Mouse (Mus musculus) CH12.LX (cell line): ENCODE results near the gene Ube2h. TPM values are rescaled to one million over a fixed set of nuclear protein-coding genes. Genes with fewer than 3 reads are reported as not detected.
A peak's percentile ranks its signal among the peaks of the same experiment; 100 is the strongest.
"Not testable (repeated sequence)": the region's sequence is repeated elsewhere in the genome, so short reads cannot be mapped to it uniquely, and the experiment has no call there.

ENCODE experiments used
- DNase-seq: peaks from one replicate; pipeline ENCODE4 v3.0.0-alpha.2; 2013; ENCODE audit errors: extremely low read depth
- H3K27ac ChIP-seq: 2 replicates; pipeline ENCODE4 v1.5.1; 2012; ENCODE audit warnings: low read depth, mild to moderate bottlenecking, control low read depth, moderate library complexity; ENCODE audit not compliant: insufficient read depth
- H3K27me3 ChIP-seq: replicated peaks from 2 replicates; pipeline ENCODE3; 2012; ENCODE audit warnings: inconsistent platforms
- H3K36me3 ChIP-seq, 2 experiments: replicated peaks in 1 of 2; 2 replicates each; pipeline versions ENCODE3 to v1.6.1; 2012; ENCODE audit warnings: inconsistent platforms in 1 of 2, low read length in 1 of 2, mild to moderate bottlenecking in 1 of 2, mixed read lengths in 1 of 2, moderate library complexity in 1 of 2; ENCODE audit not compliant: control insufficient read depth in 1 of 2, insufficient read depth in 1 of 2
- H3K4me1 ChIP-seq, 2 experiments: 2 replicates each; pipeline ENCODE4 v1.6.1; 2012; ENCODE audit warnings: inconsistent platforms in 1 of 2, moderate library complexity in 1 of 2; ENCODE audit not compliant: insufficient read depth in 2 of 2, control insufficient read depth in 1 of 2
- H3K4me2 ChIP-seq: 2 replicates; pipeline ENCODE4 v1.6.1; 2012; ENCODE audit warnings: low read depth, mild to moderate bottlenecking, control low read depth; ENCODE audit not compliant: poor library complexity, insufficient read depth, severe bottlenecking
- H3K4me3 ChIP-seq, 3 experiments: fragments of 150-350 bp in 1 of 3; sonication (generic) in 1 of 3; replicated peaks in 1 of 3; 2 replicates each; pipeline versions ENCODE3 to v1.5.1; 2011 to 2012; ENCODE audit warnings: low read depth in 2 of 3, low read length in 2 of 3, mild to moderate bottlenecking in 2 of 3, moderate library complexity in 2 of 3, control low read depth in 1 of 3, improper control_type of control experiment in 1 of 3, inconsistent platforms in 1 of 3, mixed read lengths in 1 of 3; ENCODE audit not compliant: poor library complexity in 1 of 3
- H3K79me2 ChIP-seq: replicated peaks from 2 replicates; pipeline ENCODE4 v1.6.1; 2012; ENCODE audit warnings: mild to moderate bottlenecking, moderate library complexity; ENCODE audit not compliant: control insufficient read depth, poor library complexity, insufficient read depth, severe bottlenecking; ENCODE audit errors: extremely low read depth
- H3K9ac ChIP-seq: 2 replicates; pipeline ENCODE4 v1.6.1; 2012; ENCODE audit warnings: low read depth, mild to moderate bottlenecking, control low read depth, moderate library complexity; ENCODE audit not compliant: insufficient read depth
- H3K9me3 ChIP-seq: replicated peaks from 2 replicates; pipeline ENCODE3; 2012; ENCODE audit warnings: low read length, inconsistent platforms, mixed read lengths
- BHLHE40 ChIP-seq: IDR thresholded peaks from 2 replicates; pipeline ENCODE4 v1.6.1; 2011; ENCODE audit warnings: mild to moderate bottlenecking, low read depth, low read length, improper control_type of control experiment
- CHD2 ChIP-seq: IDR thresholded peaks from 2 replicates; pipeline ENCODE4 v1.6.1; 2011; ENCODE audit warnings: low read length, improper control_type of control experiment
- CTCF ChIP-seq, 2 experiments: IDR thresholded peaks in 1 of 2; conservative IDR thresholded peaks in 1 of 2; 2 replicates each; pipeline ENCODE4 v1.5.1; 2011 to 2012; ENCODE audit warnings: low read depth in 2 of 2, low read length in 2 of 2, improper control_type of control experiment in 1 of 2, inconsistent platforms in 1 of 2, mild to moderate bottlenecking in 1 of 2, moderate library complexity in 1 of 2
- E2F4 ChIP-seq: IDR thresholded peaks from 2 replicates; pipeline ENCODE4 v1.6.1; 2011; ENCODE audit warnings: low read depth, low read length, improper control_type of control experiment; ENCODE audit not compliant: insufficient replicate concordance
- IRF4 ChIP-seq: IDR thresholded peaks from 2 replicates; pipeline ENCODE4 v1.6.1; 2014; ENCODE audit warnings: low read depth, mild to moderate bottlenecking, inconsistent platforms, low read length, improper control_type of control experiment
- JUN ChIP-seq: IDR thresholded peaks from 2 replicates; pipeline ENCODE4 v1.6.1; 2011; ENCODE audit warnings: low read depth, mild to moderate bottlenecking, low read length, improper control_type of control experiment, moderate library complexity; ENCODE audit not compliant: insufficient read depth
- JUND ChIP-seq: conservative IDR thresholded peaks from 2 replicates; pipeline ENCODE4 v1.6.1; 2011; ENCODE audit warnings: low read depth, low read length, improper control_type of control experiment
- MAZ ChIP-seq: IDR thresholded peaks from 2 replicates; pipeline ENCODE4 v1.6.1; 2012; ENCODE audit warnings: low read depth, mild to moderate bottlenecking, inconsistent platforms, low read length, improper control_type of control experiment, moderate library complexity
- MEF2A ChIP-seq: IDR thresholded peaks from 2 replicates; pipeline ENCODE4 v1.6.1; 2014; ENCODE audit warnings: low read depth, mild to moderate bottlenecking, inconsistent platforms, low read length, improper control_type of control experiment, borderline replicate concordance
- MXI1 ChIP-seq: IDR thresholded peaks from 2 replicates; pipeline ENCODE4 v1.6.1; 2011; ENCODE audit warnings: mild to moderate bottlenecking, low read depth, low read length, improper control_type of control experiment
- NELFE ChIP-seq: IDR thresholded peaks from 2 replicates; pipeline ENCODE4 v1.6.1; 2011; ENCODE audit warnings: low read depth, low read length, improper control_type of control experiment
- NRF1 ChIP-seq: IDR thresholded peaks from 2 replicates; pipeline ENCODE4 v1.6.1; 2014; ENCODE audit warnings: low read depth, mild to moderate bottlenecking, inconsistent platforms, low read length, improper control_type of control experiment, moderate library complexity
- RCOR1 ChIP-seq: conservative IDR thresholded peaks from 2 replicates; pipeline ENCODE4 v1.6.1; 2012; ENCODE audit warnings: low read depth, mild to moderate bottlenecking, inconsistent platforms, low read length, improper control_type of control experiment
- SIN3A ChIP-seq: IDR thresholded peaks from 2 replicates; pipeline ENCODE4 v1.6.1; 2012; ENCODE audit warnings: low read length, improper control_type of control experiment, inconsistent platforms
- SMC3 ChIP-seq: IDR thresholded peaks from 2 replicates; pipeline ENCODE4 v1.6.1; 2011; ENCODE audit warnings: low read depth, low read length, improper control_type of control experiment
- TCF12 ChIP-seq: IDR thresholded peaks from 2 replicates; pipeline ENCODE4 v1.6.1; 2014; ENCODE audit warnings: low read depth, mild to moderate bottlenecking, inconsistent platforms, low read length, improper control_type of control experiment
- UBTF ChIP-seq: IDR thresholded peaks from 2 replicates; pipeline ENCODE4 v1.6.1; 2012; ENCODE audit warnings: low read depth, mild to moderate bottlenecking, inconsistent platforms, low read length, improper control_type of control experiment, moderate library complexity
- USF1 ChIP-seq: IDR thresholded peaks from 2 replicates; pipeline ENCODE4 v1.6.1; 2014; ENCODE audit warnings: low read depth, mild to moderate bottlenecking, inconsistent platforms, low read length, improper control_type of control experiment
- ZMIZ1 ChIP-seq: IDR thresholded peaks from 2 replicates; pipeline ENCODE4 v1.6.1; 2012; ENCODE audit warnings: low read depth, mild to moderate bottlenecking, inconsistent platforms, low read length, improper control_type of control experiment
- ZNF384 ChIP-seq: IDR thresholded peaks from 2 replicates; pipeline ENCODE4 v1.6.1; 2012; ENCODE audit warnings: low read depth, low read length, improper control_type of control experiment, inconsistent platforms
- dilution Hi-C: fragments of 300-500 bp; cut with MboI; formaldehyde crosslinking; loops from 2 replicates; pipeline ENCODE4 v1.14.3; 2020; ENCODE audit warnings: low sequenced_read_pairs; ENCODE audit not compliant: extremely low pct_unique_long_range_greater_than_20kb, extremely low pct_ligation_motif_present
- in situ Hi-C: fragments of 300-500 bp; cut with MboI; formaldehyde crosslinking; loops from 3 replicates; pipeline ENCODE4 v1.14.3; 2019; ENCODE audit warnings: low sequenced_read_pairs, low pct_ligation_motif_present, low pct_unique_long_range_greater_than_20kb, mixed read lengths
- polyA plus RNA-seq: library from polyadenylated mRNA; unstranded; fragments of >175 nt; gene quantifications from 2 replicates; pipeline ENCODE4 v1.2.1, GENCODE M21; 2012; ENCODE audit warnings: low read depth; ENCODE audit not compliant: insufficient read length
- total RNA-seq, 2 experiments: library from RNA; depleted of rRNA; stranded (reverse); fragments of 300-350 nt in 1 of 2; fragments of >200 nt in 1 of 2; gene quantifications; 2 replicates each; pipeline ENCODE4 v1.2.3; 2012 to 2014

The Ube2h gene
- total and polyA plus RNA-seq, 3 experiments, result 6.1 to 13.4 (median 13.4) TPM

- H3K9me3 ChIP-seq, H3K27me3 ChIP-seq, H3K27ac ChIP-seq, H3K36me3 ChIP-seq: not testable (repeated sequence)
- in situ Hi-C loops, result loop anchor here (5.0 to 10.0 kb wide), 3 partner anchors 108 to 380 kb away; no protein-coding TSS in a partner anchor
- peak; percentile 51 for TF ChIP-seq IRF4
- TF ChIP-seq TCF12, result peak; percentile 19; the same call in 1 of the 2 replicates
- peak; percentile 86 for TF ChIP-seq ZNF384
- TF ChIP-seq, all 38 proteins: peak for 3; not testable (repeated sequence) for 35
- H3K9ac ChIP-seq, H3K79me2 ChIP-seq, H3K4me3 ChIP-seq, DNase-seq, dilution Hi-C loops: not testable (repeated sequence)
- Histone ChIP-seq H3K4me2 (0 out of 2 replicates have a peak overlapping the region, but pooled peaks have one; percentile 1), H3K4me1 (peaks cover 4 to 12% of the 10 kb centered on the region in 2 experiments)
Observed at GRCm38 (mm10) chr6:30205180-30205538, 99.2 kb downstream of the Ube2h start.

- dilution Hi-C loops, result no loop called here
- TF ChIP-seq RCOR1 (no peak), NRF1 (no peak)
Observed at GRCm38 (mm10) chr6:30204383-30205179, 99.8 kb downstream of the Ube2h start.

GRCm38 (mm10) chr6:30196143-30196542 is 108.2 kb downstream of the Ube2h start:
- no peak for DNase-seq
- Histone ChIP-seq H3K79me2 (no peaks in the 10 kb centered on the region), H3K27ac (no peak overlapping the region), H3K27me3 (no peaks in the 10 kb centered on the region), H3K4me3 (no peak overlapping the region), H3K9me3 (no peaks in the 10 kb centered on the region), H3K4me1 (peaks cover 0 to 13% of the 10 kb centered on the region in 2 experiments; a peak in 1 of 4 replicates)
- in situ Hi-C loops, result no loop called here
- TF ChIP-seq NRF1 (no peak), E2F4 (no peak), USF1 (no peak), RCOR1 (no peak), MEF2A (no peak), CTCF (conservative IDR thresholded peaks at IDR 0.05 in 1 of 2, IDR thresholded peaks at IDR 0.05 in 1 of 2; ENCODE audit: low read depth in 2 of 2, low read length in 2 of 2) (no peak), ZMIZ1 (no peak), BHLHE40 (no peak), SMC3 (no peak), ZNF384 (no peak), UBTF (no peak), JUN (no peak), NELFE (no peak), SIN3A (no peak), CHD2 (no peak), MAZ (no peak), MXI1 (no peak), JUND (no peak)
- TF ChIP-seq, all 38 proteins: peak for 0
- no peak overlapping the region for H3K9ac ChIP-seq
- H3K4me2 ChIP-seq, result no peak overlapping the region
- dilution Hi-C loops, result no loop called here
- H3K36me3 ChIP-seq, result no peaks in the 10 kb centered on the region

More at GRCm38 (mm10) chr6:30204383-30205179, 99.8 kb downstream of the Ube2h start:
- H3K4me3 ChIP-seq, result no peak overlapping the region
- H3K27me3 ChIP-seq, result no peaks in the 10 kb centered on the region
- no peak overlapping the region for H3K27ac ChIP-seq
- H3K9ac ChIP-seq, result no peak overlapping the region
- H3K79me2 ChIP-seq, result no peaks in the 10 kb centered on the region
- in situ Hi-C loops, result loop anchor here (5.0 to 10.0 kb wide), 3 partner anchors 107 to 380 kb away; no protein-coding TSS in a partner anchor
- H3K36me3 ChIP-seq, result no peaks in the 10 kb centered on the region
- peaks cover 4 to 12% of the 10 kb centered on the region in 2 experiments for H3K4me1 ChIP-seq
- H3K4me2 ChIP-seq, result 0 out of 2 replicates have a peak overlapping the region, but pooled peaks have one; percentile 1
- H3K9me3 ChIP-seq, result peaks cover 7% of the 10 kb centered on the region
- DNase-seq, result no peak
